Mouse (Mus musculus) large intestine, adult 2 months (tissue): Measurements from ENCODE around the gene Tnik. TPM values are rescaled to one million over a fixed set of nuclear protein-coding genes. Genes with fewer than 3 reads are reported as not detected.

ENCODE experiments used
- DNase-seq: peaks from one replicate; pipeline ENCODE4 v3.0.0-alpha.2; 2012; ENCODE audit warnings: low read depth, low spot score
- WGBS: fragments of 180-500 bp; shearing (Covaris S2); methylation state at CpG from one replicate; pipeline ENCODE4 v1.1.7; 2018; 5-methylcytosine and 5-hydroxymethylcytosine counted together
- polyA plus RNA-seq: library from polyadenylated mRNA; depleted of rRNA; stranded (reverse); fragments of >200 nt; gene quantifications from 2 replicates; pipeline ENCODE4 v1.2.3, GENCODE M21; 2012

The Tnik gene
- polyA plus RNA-seq, 1 experiment: 4.9 TPM

- DNase-seq: no peak
These were observed 459.5 kb downstream of the Tnik start for GRCm38 (mm10) chr3:28722531-28722930.

GRCm38 (mm10) chr3:28723534-28723933, 460.5 kb downstream of the Tnik start:
- 78% methylated on average over 6 of the region's 6 CpGs for WGBS
- no peak for DNase-seq

DNA sequence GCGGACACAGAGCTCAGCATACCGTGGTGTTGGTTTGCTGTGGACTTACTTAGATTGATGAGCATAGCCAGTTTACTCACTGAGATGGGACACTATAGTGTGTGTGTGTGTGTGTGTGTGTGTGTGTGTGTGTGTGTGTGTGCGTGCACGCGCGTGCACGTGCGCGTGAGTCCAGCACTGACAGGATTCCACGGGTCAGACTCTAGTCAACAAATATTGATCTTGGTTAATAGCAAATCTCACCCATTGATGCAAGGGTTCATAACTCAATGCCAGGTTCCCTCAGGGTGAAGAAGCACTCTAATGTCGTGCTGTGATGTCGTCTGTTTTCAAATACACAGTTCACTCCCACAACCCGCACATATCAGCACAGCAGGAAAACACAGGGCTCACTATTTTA, 462.2 kb downstream of the Tnik start:
- WGBS: 56% methylated on average over 13 of the region's 13 CpGs
- no peak for DNase-seq
